Mouse (Mus musculus) layer of hippocampus, adult 8-10 months (tissue): ENCODE measurements around the gene Cyp8b1. TPM values are rescaled to one million over a fixed set of nuclear protein-coding genes. Genes with fewer than 3 reads are reported as not detected.
A peak's percentile ranks its signal among the peaks of the same experiment; 100 is the strongest.

Experiments used
- DNase-seq, 2 experiments: peaks; one replicate each; pipeline ENCODE4 v3.0.0; 2022; ENCODE audit warnings: low spot score in 2 of 2
- total RNA-seq, 4 experiments: library from RNA; stranded (reverse); gene quantifications; 2 replicates each; pipeline ENCODE4 v1.2.4; 2022

Cyp8b1 gene
- total RNA-seq, 4 experiments from 2014 or later = not detected

DNA sequence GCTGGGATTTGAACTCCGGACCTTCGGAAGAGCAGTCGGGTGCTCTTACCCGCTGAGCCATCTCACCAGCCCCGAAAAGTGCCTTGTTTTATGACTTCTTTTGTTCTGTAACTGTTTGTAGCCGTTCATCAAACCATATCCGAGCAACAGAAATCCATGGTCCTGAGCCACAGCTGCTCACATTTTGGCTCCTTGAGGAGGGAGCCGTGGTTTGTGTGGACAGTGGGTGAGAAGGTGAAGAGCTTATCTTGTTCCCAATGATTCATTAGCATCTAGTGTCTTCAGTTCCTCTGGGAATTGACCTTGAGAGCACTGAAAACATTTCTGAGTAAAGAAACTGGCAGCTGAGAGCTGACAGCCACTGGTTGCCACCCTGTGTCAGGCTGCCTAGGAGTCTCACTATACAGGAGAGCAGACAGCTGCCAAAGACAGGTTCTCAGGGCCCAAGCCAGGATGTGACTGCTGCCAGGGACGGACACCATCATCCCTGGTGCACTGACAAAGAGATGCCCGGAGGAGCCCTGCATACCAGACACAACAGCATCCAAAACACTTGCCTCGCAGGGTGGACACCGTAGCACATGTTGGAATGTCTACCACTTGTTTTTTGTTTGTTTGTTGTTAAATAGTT lies 23.9 kb downstream of the Cyp8b1 start:
- DNase-seq = no peak

DNA sequence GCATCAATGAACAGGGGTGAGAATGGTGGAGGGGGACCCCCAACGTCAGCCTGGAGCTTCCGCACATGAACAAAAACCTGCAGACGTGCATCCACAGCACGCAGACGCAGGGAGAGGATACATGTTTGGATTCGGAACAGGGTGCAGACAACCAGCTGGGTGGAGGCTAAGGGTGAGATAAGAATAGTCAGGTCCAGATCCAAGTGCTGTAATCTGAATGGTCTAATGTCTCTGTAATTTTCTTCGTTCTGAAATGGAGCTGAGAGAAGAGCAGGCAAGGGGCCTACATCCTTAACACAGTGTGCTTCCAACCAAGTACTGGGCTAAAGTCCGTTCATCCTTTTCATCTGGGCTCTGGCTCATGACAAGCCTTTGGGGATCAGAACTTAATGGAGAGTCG lies 24.8 kb downstream of the Cyp8b1 start:
- no peak for DNase-seq

DNA sequence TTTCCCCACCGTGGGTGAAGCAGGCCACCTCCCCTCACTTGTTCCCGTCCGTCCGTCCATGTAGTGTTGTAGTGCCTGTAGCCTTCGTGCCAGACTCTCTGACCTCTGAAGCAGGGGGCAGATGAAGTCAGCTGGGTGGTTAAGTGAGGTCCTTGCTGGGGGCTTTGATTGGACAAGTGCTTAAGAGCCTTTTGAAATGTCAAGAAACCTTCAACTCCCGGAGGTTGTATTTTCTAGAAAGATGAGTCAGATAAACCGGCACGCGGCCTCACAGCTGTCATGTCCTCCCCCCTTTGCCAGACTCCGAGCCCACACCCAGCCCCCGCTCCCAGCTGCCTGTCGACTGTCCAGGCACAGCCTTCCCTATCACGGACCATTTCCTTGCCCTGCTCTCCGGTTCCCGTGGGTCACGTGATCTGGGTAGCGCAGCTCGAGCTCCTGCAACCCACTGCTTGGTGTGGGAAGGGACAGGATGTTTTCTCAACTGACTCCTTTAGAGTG lies 25.6 kb downstream of the Cyp8b1 start:
- DNase-seq = no peak

DNA sequence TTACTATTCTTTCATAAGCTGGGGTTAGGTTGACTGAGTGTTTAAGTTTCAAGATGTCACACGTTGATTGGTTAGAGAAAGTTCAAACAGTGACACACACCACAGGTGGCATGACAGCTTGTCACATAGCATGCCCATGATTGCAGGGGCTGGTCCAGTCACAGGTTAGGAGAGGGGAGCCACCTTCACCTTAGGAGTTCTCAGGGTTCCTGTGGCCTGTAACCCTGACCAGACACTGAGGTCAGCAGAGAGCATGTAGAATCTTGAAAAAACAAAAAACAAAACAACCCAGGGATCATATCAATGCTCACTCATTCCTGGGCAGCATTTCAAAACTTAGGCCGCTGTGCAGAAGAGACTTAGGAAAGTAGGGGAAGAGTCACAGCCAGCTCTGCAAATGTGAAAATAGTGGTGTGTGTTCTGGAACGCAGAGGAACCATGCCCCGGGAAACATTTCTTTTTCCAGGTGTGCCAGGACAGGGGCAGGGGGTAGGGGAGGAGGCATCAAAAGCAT lies 26.1 kb downstream of the Cyp8b1 start:
- no peak for DNase-seq

DNA sequence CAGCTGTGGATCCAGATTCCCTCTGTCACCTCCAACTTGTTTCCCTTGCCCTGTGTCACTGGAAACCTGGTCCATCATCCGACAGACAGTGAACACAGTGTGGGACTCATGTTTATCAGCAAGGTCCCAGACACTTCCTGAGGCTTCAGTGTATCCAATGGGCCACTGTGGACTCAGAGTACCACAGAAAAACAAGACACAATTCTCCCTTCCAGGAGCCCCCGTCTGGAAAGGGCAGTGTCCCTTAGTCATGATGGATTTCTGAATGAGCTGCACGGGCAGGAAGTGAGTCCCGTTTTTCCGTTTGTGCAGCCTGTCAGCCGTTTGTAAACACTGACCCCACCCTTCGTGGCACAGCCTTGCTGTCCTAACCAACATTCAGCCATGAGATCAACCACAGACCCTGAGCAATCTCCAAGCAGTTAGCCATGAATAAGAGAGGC lies 34.1 kb downstream of the Cyp8b1 start:
- no peak for DNase-seq

- peak in 1 of 2 experiments; percentile 33 for DNase-seq
These were observed 34.8 kb downstream of the Cyp8b1 start for GRCm38 (mm10) chr9:121881301-121881700.

- DNase-seq = peak in 1 of 2 experiments; percentile 70
These were observed 35.3 kb downstream of the Cyp8b1 start for GRCm38 (mm10) chr9:121880840-121881239.

DNA sequence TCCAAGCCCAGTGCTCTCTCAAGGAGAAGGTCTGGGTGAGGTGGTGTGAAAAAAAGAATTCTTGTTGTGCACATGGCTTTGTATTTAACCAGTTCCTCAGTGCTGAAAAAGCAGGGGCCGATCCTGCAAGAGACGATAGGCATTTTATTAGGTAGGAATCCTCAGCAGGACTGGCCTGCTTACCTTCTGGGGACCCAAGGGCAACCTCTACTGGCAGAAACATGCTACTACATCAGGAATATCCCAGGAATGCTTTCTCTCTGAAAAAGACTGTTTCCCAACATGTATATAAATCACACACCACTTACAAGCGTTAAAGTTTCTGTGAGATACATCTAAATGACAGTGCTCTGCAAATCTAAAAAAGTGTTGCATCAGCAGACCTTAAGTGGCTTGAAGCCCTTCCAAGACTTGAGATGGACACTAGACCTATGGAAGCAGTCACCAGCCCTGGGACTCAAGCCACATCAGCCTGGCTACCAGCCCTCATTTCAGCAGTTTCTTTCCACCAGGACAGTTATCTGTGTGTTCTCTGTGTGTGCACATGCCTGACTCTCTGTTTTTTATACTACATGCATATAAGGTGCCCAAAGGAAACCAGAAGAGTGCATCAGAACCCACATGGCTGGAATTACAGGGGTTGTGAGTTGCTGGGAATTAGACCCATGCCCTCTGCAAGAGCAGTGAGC lies 38.9 kb downstream of the Cyp8b1 start:
- peak in 1 of 2 experiments; percentile 69 for DNase-seq

DNA sequence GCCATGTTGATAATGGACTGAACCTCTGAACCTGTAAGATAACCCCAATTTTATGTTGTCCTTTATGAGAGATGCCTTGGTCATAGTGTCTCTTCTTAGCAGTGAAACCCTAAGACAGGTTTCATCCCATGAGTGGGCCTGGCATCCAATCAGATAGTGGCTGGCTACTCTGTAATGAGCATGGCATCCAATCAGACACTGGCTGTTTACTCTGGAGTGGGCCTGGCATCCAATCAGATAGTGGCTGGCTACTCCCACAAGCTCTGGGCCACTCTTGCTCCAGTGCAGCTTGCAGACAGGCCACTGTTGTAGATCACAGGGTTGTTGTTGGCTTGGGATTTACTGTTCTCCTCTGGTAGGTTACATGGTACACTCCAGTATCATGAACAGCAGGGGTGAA lies 42.5 kb downstream of the Cyp8b1 start:
- no peak for DNase-seq

DNA sequence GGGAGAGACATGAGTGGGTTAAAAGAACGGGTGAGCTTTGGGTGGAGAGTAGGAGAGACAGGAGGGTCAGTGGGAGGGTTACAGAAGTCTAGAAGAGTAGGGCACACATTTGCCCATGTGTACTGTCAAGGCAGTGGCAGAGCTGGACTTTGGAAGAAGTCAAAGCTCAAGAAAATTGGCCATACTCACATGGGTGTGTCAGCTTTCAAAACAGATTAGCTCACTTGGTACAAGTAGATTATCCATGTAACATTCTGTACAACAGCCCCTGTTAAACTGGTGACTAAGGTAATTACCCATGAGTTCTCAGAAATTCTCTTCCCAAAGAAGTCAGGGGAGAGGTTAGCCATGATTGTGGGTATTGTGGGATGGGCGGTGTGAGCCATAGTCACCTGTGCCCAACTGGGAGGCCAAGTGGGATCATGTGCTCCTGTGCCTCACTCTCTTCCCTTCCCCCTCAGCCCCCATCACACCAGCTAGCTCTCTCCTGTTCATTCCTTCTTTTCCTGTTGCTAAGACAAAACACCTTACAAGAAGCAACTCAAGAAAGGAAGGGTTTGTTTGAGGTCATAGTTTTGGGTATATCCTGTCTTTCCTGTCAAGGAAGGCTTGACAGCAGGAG lies 43.9 kb downstream of the Cyp8b1 start:
- DNase-seq = no peak

- no peak for DNase-seq
These were observed 46.1 kb downstream of the Cyp8b1 start for GRCm38 (mm10) chr9:121869973-121870515.

GRCm38 (mm10) chr9:121869432-121869831 lies 46.7 kb downstream of the Cyp8b1 start:
- no peak for DNase-seq

- no peak for DNase-seq
These were observed 47.9 kb downstream of the Cyp8b1 start for GRCm38 (mm10) chr9:121868236-121868635.

GRCm38 (mm10) chr9:121867632-121868031 lies 48.5 kb downstream of the Cyp8b1 start:
- no peak for DNase-seq

DNA sequence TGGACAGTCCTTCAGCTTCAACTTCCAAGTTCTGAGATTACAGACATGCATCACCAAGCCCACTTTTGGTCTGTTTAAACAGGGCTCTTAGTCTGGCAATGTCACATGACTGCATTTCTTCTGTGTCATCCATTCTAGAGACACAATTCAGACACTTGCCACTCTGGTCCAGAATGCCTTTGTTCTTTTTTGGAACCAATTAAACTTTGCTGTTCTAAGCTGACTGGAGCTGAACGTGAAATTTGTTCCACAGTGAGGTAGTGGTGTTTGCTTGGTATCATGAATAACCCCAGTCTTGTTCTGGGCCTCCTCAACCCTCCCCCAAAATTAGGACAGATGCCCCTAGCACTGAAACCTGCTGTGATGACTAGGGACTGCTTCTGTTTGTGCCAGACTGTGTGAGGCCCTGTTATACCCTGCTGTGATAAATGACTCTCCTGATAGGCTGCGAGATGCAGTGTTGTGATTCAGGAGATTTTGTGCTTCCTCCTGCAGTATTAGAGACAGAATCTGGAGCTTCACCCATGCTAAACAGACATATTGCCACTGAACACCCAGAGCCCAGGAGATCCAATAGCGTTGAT lies 50.6 kb downstream of the Cyp8b1 start:
- DNase-seq = no peak

DNA sequence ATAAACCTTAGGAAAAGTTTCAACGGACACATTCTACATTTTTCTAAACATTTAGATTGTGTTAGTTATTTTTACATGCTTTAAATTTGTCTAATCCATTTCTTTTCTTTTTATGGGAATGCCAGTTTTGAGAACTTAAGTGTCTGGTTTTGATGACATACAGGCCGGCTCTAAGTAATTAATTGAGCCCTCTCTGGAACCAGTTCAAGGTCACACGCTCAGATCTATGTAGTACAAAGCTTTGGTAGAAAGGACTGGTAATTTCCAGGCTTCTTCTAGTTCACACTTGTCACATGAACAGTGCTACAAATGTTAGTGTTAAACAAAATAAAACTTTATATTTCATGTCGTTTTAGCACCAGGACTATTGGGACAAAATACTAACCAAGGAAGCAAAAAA lies 51.3 kb downstream of the Cyp8b1 start:
- DNase-seq = no peak

Other genes starting within 250 kb of the Cyp8b1 start
- gene Sec22c, start 210.8 kb downstream of the Cyp8b1 start, total RNA-seq = 10 to 100 TPM; 22.7 to 34.7 (median 29.1) TPM
- gene Ss18l2, start 206.0 kb downstream of the Cyp8b1 start, total RNA-seq = 10 to 100 TPM; 64.8 to 73.8 (median 69.7) TPM
- gene Nktr, start 197.1 kb downstream of the Cyp8b1 start, total RNA-seq = 100 to 1,000 TPM in 3 of 4 experiments, 10 to 100 TPM in 1; 96.7 to 159 (median 122) TPM
- 100 to 1,000 TPM in 2 of 4 experiments, 10 to 100 TPM in 2; 97.3 to 102 (median 99.5) TPM for gene Zfp651, start 157.0 kb downstream of the Cyp8b1 start, total RNA-seq
- gene Klhl40, start 138.7 kb downstream of the Cyp8b1 start, total RNA-seq = 1 to 10 TPM; 3.5 to 5.7 (median 4.4) TPM
- gene Hhatl, start 123.8 kb downstream of the Cyp8b1 start, total RNA-seq = 10 to 100 TPM; 15.2 to 23.6 (median 20.1) TPM
- gene Ccdc13, start 76.8 kb downstream of the Cyp8b1 start, total RNA-seq = 10 to 100 TPM in 1 of 4 experiments, 1 to 10 TPM in 3; 4.3 to 10.7 (median 9.4) TPM
- 10 to 100 TPM; 73.8 to 88.7 (median 86.3) TPM for gene Higd1a, start 57.9 kb downstream of the Cyp8b1 start, total RNA-seq
- gene Ackr2, start 17.9 kb downstream of the Cyp8b1 start, total RNA-seq = 1 to 10 TPM; 1.8 to 2.8 (median 2.2) TPM
- gene Fam198a, start 34.7 kb upstream of the Cyp8b1 start, total RNA-seq = 1 to 10 TPM; 5.4 to 7.6 (median 7.0) TPM
- gene Pomgnt2, start 80.8 kb upstream of the Cyp8b1 start, total RNA-seq = 10 to 100 TPM; 37.2 to 46.1 (median 43.4) TPM
- 100 to 1,000 TPM in 2 of 4 experiments, 10 to 100 TPM in 2; 96.1 to 111 (median 104) TPM for gene Snrk, start 201.0 kb upstream of the Cyp8b1 start, total RNA-seq